Mouse (Mus musculus) stomach, postnatal 0 days (tissue): ENCODE measurements around the gene Prr15l. TPM values are rescaled to one million over a fixed set of nuclear protein-coding genes. Genes with fewer than 3 reads are reported as not detected.
A peak's percentile ranks its signal among the peaks of the same experiment; 100 is the strongest.

ENCODE experiments used
- ATAC-seq: fragments of 200-750 bp; cut with Nextera tagmentation; 2 replicates; pipeline ENCODE4 v1.8.0; 2017; ENCODE audit not compliant: low FRiP score, low TSS enrichment
- DNase-seq: peaks from one replicate; pipeline ENCODE4 v3.0.0-alpha.2; 2016; ENCODE audit warnings: low spot score
- H3K27ac ChIP-seq: fragments of 300-500 bp; sonication (generic); replicated peaks from 2 replicates; pipeline ENCODE4 v1.5.1; 2014; ENCODE audit warnings: mild to moderate bottlenecking, control low read depth
- H3K27me3 ChIP-seq: fragments of 300-500 bp; sonication (generic); 2 replicates; pipeline ENCODE4 v1.6.1; 2014; ENCODE audit warnings: low read length; ENCODE audit not compliant: control insufficient read depth, insufficient read depth
- H3K36me3 ChIP-seq: fragments of 300-500 bp; sonication (generic); 2 replicates; pipeline ENCODE4 v1.6.1; 2014; ENCODE audit warnings: low read length, mixed read lengths; ENCODE audit not compliant: control insufficient read depth, insufficient read depth
- H3K4me1 ChIP-seq: fragments of 300-500 bp; sonication (generic); replicated peaks from 2 replicates; pipeline ENCODE4 v1.6.1; 2014; ENCODE audit warnings: antibody characterized with exemption; ENCODE audit not compliant: control insufficient read depth, insufficient read depth
- H3K4me2 ChIP-seq: fragments of 300-500 bp; sonication (generic); replicated peaks from 2 replicates; pipeline ENCODE4 v1.6.1; 2014; ENCODE audit warnings: low read depth, mild to moderate bottlenecking, control low read depth, moderate library complexity
- H3K4me3 ChIP-seq: fragments of 300-500 bp; sonication (generic); 2 replicates; pipeline ENCODE4 v1.5.1; 2014; ENCODE audit warnings: low read depth, low read length, control low read depth
- H3K9ac ChIP-seq: fragments of 300-500 bp; sonication (generic); 2 replicates; pipeline ENCODE4 v1.6.1; 2014; ENCODE audit warnings: mild to moderate bottlenecking, low read length, control low read depth, mixed read lengths
- H3K9me3 ChIP-seq: fragments of 300-500 bp; sonication (generic); 2 replicates; pipeline ENCODE4 v1.6.1; 2016; ENCODE audit warnings: low read length; ENCODE audit not compliant: control insufficient read depth
- CTCF ChIP-seq: IDR thresholded peaks from 2 replicates; pipeline ENCODE4 v1.5.1; 2016; ENCODE audit warnings: antibody characterized with exemption, low read depth, mild to moderate bottlenecking, moderate library complexity
- EP300 ChIP-seq: optimal IDR thresholded peaks from 2 replicates; pipeline ENCODE3; 2016; ENCODE audit warnings: antibody characterized with exemption
- WGBS: fragments of 180-500 bp; shearing (Covaris S2); extraction: QIAGEN DNeasy Blood & Tissue Kit; methylation state at CpG from one replicate; pipeline ENCODE4 v1.1.7; 2014; 5-methylcytosine and 5-hydroxymethylcytosine counted together
- polyA plus RNA-seq: library from polyadenylated mRNA; unstranded; fragments of >200 nt; fragmentation: Nextera tagmentation; extraction: Ambion mirVana; gene quantifications from 2 replicates; pipeline ENCODE4 v1.2.1, GENCODE M21; 2015

Prr15l gene
- polyA plus RNA-seq, 1 experiment from 2014 or later: 112 TPM

GRCm38 (mm10) chr11:96931327-96932062 lies 3.6 kb downstream of the Prr15l start:
- peak overlapping the region; percentile 38 for H3K4me2 ChIP-seq
- H3K36me3 ChIP-seq: no peaks in the 10 kb centered on the region
- ATAC-seq (peak; percentile 34), DNase-seq (peak; percentile 92)
- H3K4me3 ChIP-seq: peak overlapping the region; percentile 3; the same call in 1 of the 2 replicates
- WGBS: 41% methylated on average over 8 of the region's 8 CpGs
- H3K27me3 ChIP-seq: no peaks in the 10 kb centered on the region
- H3K4me1 ChIP-seq: no peaks in the 10 kb centered on the region
- H3K9ac ChIP-seq: peak overlapping the region; percentile 13
- H3K27ac ChIP-seq: peak overlapping the region; percentile 82
- no peaks in the 10 kb centered on the region for H3K9me3 ChIP-seq
- TF ChIP-seq CTCF (no peak), EP300 (no peak)

- Histone ChIP-seq H3K27ac (peak overlapping the region; percentile 82), H3K4me1 (no peaks in the 10 kb centered on the region), H3K9ac (no peak overlapping the region), H3K9me3 (no peaks in the 10 kb centered on the region), H3K27me3 (no peaks in the 10 kb centered on the region), H3K36me3 (no peaks in the 10 kb centered on the region), H3K4me3 (no peak overlapping the region), H3K4me2 (0 out of 2 replicates have a peak overlapping the region, but pooled peaks have one; percentile 12)
- ATAC-seq (no peak), DNase-seq (no peak)
- 77% methylated on average over 13 of the region's 13 CpGs for WGBS
- TF ChIP-seq EP300 (no peak), CTCF (no peak)
Observed at GRCm38 (mm10) chr11:96933562-96934276, 5.8 kb downstream of the Prr15l start.

- ATAC-seq (peak; percentile 91), DNase-seq (peak; percentile 93)
- H3K27me3 ChIP-seq: no peaks in the 10 kb centered on the region
- 23% methylated on average over 12 of the region's 12 CpGs for WGBS
- no peak overlapping the region for H3K4me3 ChIP-seq
- H3K4me1 ChIP-seq: no peaks in the 10 kb centered on the region
- 0 out of 2 replicates have a peak overlapping the region, but pooled peaks have one; percentile 1 for H3K4me2 ChIP-seq
- no peak overlapping the region for H3K9ac ChIP-seq
- no peak for TF ChIP-seq EP300
- no peak for TF ChIP-seq CTCF
- H3K36me3 ChIP-seq: peaks cover 4% of the 10 kb centered on the region
- no peaks in the 10 kb centered on the region for H3K9me3 ChIP-seq
- peak overlapping the region; percentile 82 for H3K27ac ChIP-seq
Observed at GRCm38 (mm10) chr11:96934921-96935356, 7.0 kb downstream of the Prr15l start.

GRCm38 (mm10) chr11:96935872-96936650 lies 8.2 kb downstream of the Prr15l start:
- no peak for TF ChIP-seq CTCF
- TF ChIP-seq EP300: no peak
- H3K4me3 ChIP-seq: no peak overlapping the region
- H3K27ac ChIP-seq: peak overlapping the region; percentile 78
- H3K27me3 ChIP-seq: no peaks in the 10 kb centered on the region
- DNase-seq (peak; percentile 75), ATAC-seq (peak; percentile 45; the same call in 1 of the 2 replicates)
- no peaks in the 10 kb centered on the region for H3K9me3 ChIP-seq
- H3K9ac ChIP-seq: no peak overlapping the region
- peaks cover 4% of the 10 kb centered on the region for H3K36me3 ChIP-seq
- 78% methylated on average over 9 of the region's 9 CpGs for WGBS
- H3K4me2 ChIP-seq: no peak overlapping the region
- no peaks in the 10 kb centered on the region for H3K4me1 ChIP-seq

- TF ChIP-seq EP300 (no peak), CTCF (peak; percentile 83)
- Histone ChIP-seq H3K9ac (no peak overlapping the region), H3K9me3 (no peaks in the 10 kb centered on the region), H3K4me2 (no peak overlapping the region), H3K4me3 (no peak overlapping the region), H3K36me3 (peaks cover 4% of the 10 kb centered on the region), H3K4me1 (no peaks in the 10 kb centered on the region), H3K27ac (peak overlapping the region; percentile 78), H3K27me3 (no peaks in the 10 kb centered on the region)
- ATAC-seq (peak; percentile 61), DNase-seq (peak; percentile 91)
- WGBS: 38% methylated on average over 10 of the region's 10 CpGs
Observed at GRCm38 (mm10) chr11:96937549-96938425, 9.9 kb downstream of the Prr15l start.
